Mouse (Mus musculus) midbrain, postnatal 0 days (tissue): ENCODE data around the gene Calml4. TPM values are rescaled to one million over a fixed set of nuclear protein-coding genes. Genes with fewer than 3 reads are reported as not detected.

Source experiments
- ATAC-seq: fragments of 200-750 bp; cut with Nextera tagmentation; 2 replicates; pipeline ENCODE4 v1.8.0; 2017; ENCODE audit warnings: moderate number of reproducible peaks, mild to moderate bottlenecking, moderate TSS enrichment, moderate library complexity; ENCODE audit not compliant: low FRiP score
- DNase-seq: peaks from one replicate; pipeline ENCODE4 v3.0.0-alpha.2; 2015; ENCODE audit warnings: low spot score
- H3K27ac ChIP-seq: fragments of 300-500 bp; sonication (generic); 2 replicates; pipeline ENCODE4 v1.5.1; 2014; ENCODE audit warnings: low read depth, mild to moderate bottlenecking, low read length, mixed read lengths
- H3K27me3 ChIP-seq: fragments of 300-500 bp; sonication (generic); 2 replicates; pipeline ENCODE4 v1.6.1; 2014; ENCODE audit warnings: low read length, control low read depth, mixed read lengths; ENCODE audit not compliant: insufficient read depth
- H3K36me3 ChIP-seq: fragments of 300-500 bp; sonication (generic); 2 replicates; pipeline ENCODE4 v1.6.1; 2014; ENCODE audit warnings: low read length, control low read depth, mixed read lengths; ENCODE audit not compliant: insufficient read depth
- H3K4me1 ChIP-seq: fragments of 300-500 bp; sonication (generic); 2 replicates; pipeline ENCODE4 v1.6.1; 2014; ENCODE audit warnings: mild to moderate bottlenecking, control low read depth, antibody characterized with exemption, low read length, mixed read lengths; ENCODE audit not compliant: insufficient read depth
- H3K4me2 ChIP-seq: fragments of 300-500 bp; sonication (generic); 2 replicates; pipeline ENCODE4 v1.6.1; 2014; ENCODE audit warnings: low read depth, mild to moderate bottlenecking, low read length, mixed read lengths; ENCODE audit not compliant: poor library complexity, severe bottlenecking
- H3K4me3 ChIP-seq: fragments of 300-500 bp; sonication (generic); 2 replicates; pipeline ENCODE4 v1.5.1; 2014; ENCODE audit warnings: low read depth, mild to moderate bottlenecking, low read length, moderate library complexity
- H3K9ac ChIP-seq: fragments of 300-500 bp; sonication (generic); replicated peaks from 2 replicates; pipeline ENCODE4 v1.6.1; 2014; ENCODE audit warnings: mild to moderate bottlenecking, low read length, moderate library complexity, mixed read lengths; ENCODE audit not compliant: poor library complexity, severe bottlenecking
- H3K9me3 ChIP-seq: fragments of 300-500 bp; sonication (generic); 2 replicates; pipeline ENCODE4 v1.6.1; 2016; ENCODE audit warnings: low read length, control low read depth
- CTCF ChIP-seq: IDR thresholded peaks from 2 replicates; pipeline ENCODE4 v1.5.1; 2016; ENCODE audit warnings: antibody characterized with exemption, mild to moderate bottlenecking
- WGBS: fragments of 180-500 bp; shearing (Covaris S2); extraction: QIAGEN DNeasy Blood & Tissue Kit; methylation state at CpG from one replicate; pipeline ENCODE4 v1.1.7; 2014; 5-methylcytosine and 5-hydroxymethylcytosine counted together
- polyA plus RNA-seq: library from polyadenylated mRNA; unstranded; fragments of >200 nt; fragmentation: Nextera tagmentation; extraction: Ambion mirVana; gene quantifications from 2 replicates; pipeline ENCODE4 v1.2.1, GENCODE M21; 2015
- total RNA-seq: library from RNA; depleted of rRNA; stranded (reverse); fragments of >200 nt; gene quantifications from 2 replicates; pipeline ENCODE4 v1.2.3, GENCODE M21; 2014

Calml4 gene
- total and polyA plus RNA-seq, 2 experiments from 2014 or later, result 3.2 to 5.1 TPM

DNA sequence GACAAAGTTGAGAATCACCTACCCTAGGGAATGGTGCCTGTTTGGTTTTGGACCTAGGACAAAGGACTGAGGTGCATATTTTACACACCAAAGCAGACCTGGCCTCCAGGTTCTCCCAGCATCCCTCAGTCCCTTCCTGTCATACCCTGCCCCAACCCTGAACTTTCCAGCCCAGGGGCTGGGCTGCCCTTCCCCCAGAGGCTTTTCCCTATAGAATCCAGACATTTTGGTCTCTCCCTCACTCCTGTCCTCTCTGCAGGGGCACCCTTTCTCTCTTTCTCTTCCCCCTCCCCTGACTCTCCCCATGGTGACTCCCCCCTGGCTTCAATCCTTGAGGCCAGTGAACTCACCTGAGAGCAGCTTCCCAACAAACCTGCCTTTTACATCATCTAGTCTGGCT, 12.8 kb downstream of the Calml4 start:
- ATAC-seq, result no peak
- no peak for TF ChIP-seq CTCF
- Histone ChIP-seq H3K9ac (no peak overlapping the region), H3K27me3 (no peaks in the 10 kb centered on the region), H3K4me1 (no peaks in the 10 kb centered on the region), H3K27ac (no peak overlapping the region), H3K4me2 (no peak overlapping the region), H3K4me3 (no peak overlapping the region), H3K36me3 (no peaks in the 10 kb centered on the region), H3K9me3 (no peaks in the 10 kb centered on the region)
- DNase-seq, result no peak

DNA sequence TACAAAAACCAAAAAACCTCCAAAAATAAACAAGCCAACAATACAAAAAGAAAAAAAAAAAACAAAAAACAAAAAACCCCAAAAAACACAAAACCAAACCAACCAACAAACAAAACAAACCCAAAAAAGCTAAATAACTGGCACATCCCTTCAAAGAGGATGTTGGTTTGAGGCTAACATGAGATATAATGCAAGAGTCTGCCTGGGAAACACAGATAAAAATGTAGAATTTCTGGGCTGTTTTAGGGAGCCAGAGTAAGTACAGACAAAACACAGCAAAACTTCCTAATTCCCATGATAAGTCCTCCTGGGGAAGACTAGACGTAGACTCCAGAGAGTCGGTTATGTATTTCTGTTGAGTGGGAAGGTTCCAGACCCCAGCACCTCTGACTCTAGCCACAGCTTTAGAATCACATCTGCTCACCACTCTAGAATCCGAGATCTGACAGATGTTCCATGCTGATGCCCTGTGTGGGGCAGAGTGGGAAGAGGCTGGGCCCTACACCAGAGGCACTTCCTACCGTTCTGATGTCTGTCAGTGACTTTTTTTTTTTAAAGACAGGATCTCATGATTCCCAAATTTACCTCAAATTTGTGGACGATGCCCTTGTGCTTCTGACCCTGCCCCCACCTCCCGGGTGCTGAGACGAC, 19.2 kb downstream of the Calml4 start:
- Histone ChIP-seq H3K4me1 (no peaks in the 10 kb centered on the region), H3K4me2 (no peak overlapping the region), H3K36me3 (peaks cover 14% of the 10 kb centered on the region), H3K9ac (no peak overlapping the region), H3K27me3 (no peaks in the 10 kb centered on the region), H3K4me3 (no peak overlapping the region), H3K27ac (no peak overlapping the region), H3K9me3 (no peaks in the 10 kb centered on the region)
- ATAC-seq (no peak), DNase-seq (no peak)
- no peak for TF ChIP-seq CTCF
- WGBS, result 90% methylated on average over 7 of the region's 7 CpGs

DNA sequence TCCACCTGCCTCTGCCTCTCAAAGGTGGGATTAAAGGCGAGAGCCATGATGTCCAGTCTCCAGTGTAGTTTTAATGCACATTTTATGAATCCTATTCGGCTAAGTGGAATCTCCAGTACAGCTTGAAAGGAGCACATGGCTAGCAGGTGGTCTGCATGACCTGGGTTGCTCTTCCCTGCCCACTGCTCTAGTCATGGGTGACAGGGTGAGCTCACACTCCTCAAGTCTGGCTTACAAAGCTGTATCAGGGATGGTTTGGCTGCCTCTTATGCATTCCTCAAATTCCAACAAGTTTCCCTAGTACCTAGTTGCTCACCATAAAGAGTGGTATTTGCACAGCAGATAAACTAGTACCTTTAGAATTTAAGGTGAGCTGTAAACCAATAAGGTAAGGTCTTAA, 19.9 kb downstream of the Calml4 start:
- ATAC-seq (no peak), DNase-seq (no peak)
- H3K27ac ChIP-seq, result no peak overlapping the region
- H3K27me3 ChIP-seq, result no peaks in the 10 kb centered on the region
- 88% methylated on average over 2 of the region's 2 CpGs for WGBS
- H3K9me3 ChIP-seq, result no peaks in the 10 kb centered on the region
- no peak overlapping the region for H3K4me3 ChIP-seq
- no peak for TF ChIP-seq CTCF
- no peak overlapping the region for H3K9ac ChIP-seq
- peaks cover 19% of the 10 kb centered on the region for H3K36me3 ChIP-seq
- no peak overlapping the region for H3K4me2 ChIP-seq
- H3K4me1 ChIP-seq, result no peaks in the 10 kb centered on the region

DNA sequence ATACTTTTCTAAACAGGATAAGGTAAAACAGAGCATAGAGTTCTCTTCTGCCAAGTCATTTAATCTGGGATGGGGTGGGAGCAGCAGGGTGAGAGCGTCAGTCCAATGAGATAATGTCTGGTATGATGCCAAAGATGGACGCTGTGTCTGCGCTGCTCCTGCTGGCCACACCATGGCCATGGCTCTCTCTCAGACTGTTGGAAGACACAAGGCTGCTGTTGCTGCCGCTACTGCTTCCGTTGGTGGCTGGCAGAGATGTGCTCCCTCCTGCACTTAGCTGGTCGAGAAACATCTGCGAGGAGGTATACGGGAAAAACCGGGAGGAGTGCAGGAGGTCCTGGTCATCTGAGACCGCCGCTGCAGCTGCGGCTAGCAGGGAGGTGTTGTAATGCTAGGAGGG, 24.0 kb downstream of the Calml4 start:
- Histone ChIP-seq H3K9ac (no peak overlapping the region), H3K36me3 (peaks cover 39% of the 10 kb centered on the region), H3K4me2 (no peak overlapping the region), H3K9me3 (no peaks in the 10 kb centered on the region), H3K4me3 (no peak overlapping the region), H3K27me3 (no peaks in the 10 kb centered on the region), H3K4me1 (no peaks in the 10 kb centered on the region), H3K27ac (no peak overlapping the region)
- WGBS, result 80% methylated on average over 12 of the region's 12 CpGs
- TF ChIP-seq CTCF, result no peak
- DNase-seq (peak; percentile 69), ATAC-seq (no peak)

DNA sequence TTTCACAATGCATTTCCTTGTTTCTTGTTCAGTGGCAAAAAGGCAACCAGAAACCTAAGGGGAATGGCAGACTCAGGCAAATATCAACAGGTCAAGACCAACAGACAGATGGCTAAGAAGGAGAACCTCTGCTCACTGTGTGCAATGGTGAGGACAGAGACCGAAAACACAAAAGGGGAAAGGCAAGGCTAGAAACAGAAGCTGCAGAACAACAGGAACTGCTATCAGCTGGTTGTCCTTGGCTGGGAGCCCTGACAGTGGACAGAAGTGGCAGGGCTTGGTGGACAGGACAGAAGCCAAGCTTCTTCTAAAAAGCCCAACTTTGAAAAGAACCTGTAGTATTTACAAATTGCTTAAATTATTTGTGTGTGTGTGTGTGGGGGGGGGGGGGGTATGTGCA, 36.6 kb downstream of the Calml4 start:
- Histone ChIP-seq H3K27me3 (no peaks in the 10 kb centered on the region), H3K36me3 (peaks cover 5% of the 10 kb centered on the region; the same call in 1 of the 2 replicates), H3K27ac (no peak overlapping the region), H3K9ac (no peak overlapping the region), H3K4me3 (no peak overlapping the region), H3K4me2 (no peak overlapping the region), H3K4me1 (no peaks in the 10 kb centered on the region), H3K9me3 (no peaks in the 10 kb centered on the region)
- no peak for TF ChIP-seq CTCF
- 91% methylated on average over 1 of the region's 1 CpGs for WGBS
- ATAC-seq (no peak), DNase-seq (no peak)

DNA sequence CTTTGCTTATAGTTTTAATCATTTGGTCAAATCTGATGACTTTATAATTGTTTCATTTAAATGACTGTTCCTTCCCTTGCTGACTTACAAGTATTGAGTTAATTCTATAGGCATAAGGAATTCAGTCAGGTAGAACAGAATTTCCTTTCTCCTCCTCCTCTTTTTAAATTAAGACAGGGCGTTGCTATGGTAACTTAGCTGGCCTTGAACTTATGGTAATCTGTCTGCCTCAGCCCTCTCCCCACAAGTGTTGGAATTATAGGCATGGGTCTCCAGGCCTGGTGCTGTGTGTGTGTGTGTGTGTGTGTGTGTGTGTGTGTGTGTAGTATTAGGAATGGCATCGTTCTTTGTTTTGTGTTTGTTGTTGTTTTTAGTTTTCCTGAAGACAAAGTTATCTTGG, 43.9 kb downstream of the Calml4 start:
- H3K36me3 ChIP-seq, result no peaks in the 10 kb centered on the region; the same call in 1 of the 2 replicates
- H3K27me3 ChIP-seq, result no peaks in the 10 kb centered on the region
- H3K4me2 ChIP-seq, result no peak overlapping the region
- ATAC-seq (no peak), DNase-seq (no peak)
- H3K9ac ChIP-seq, result no peak overlapping the region
- WGBS, result 70% methylated on average over 2 of the region's 2 CpGs
- no peaks in the 10 kb centered on the region for H3K9me3 ChIP-seq
- TF ChIP-seq CTCF, result no peak
- H3K4me3 ChIP-seq, result no peak overlapping the region
- no peak overlapping the region for H3K27ac ChIP-seq
- no peaks in the 10 kb centered on the region for H3K4me1 ChIP-seq
